Mouse (Mus musculus) ES-E14 (cell line): ENCODE data around the gene Cracr2a. TPM values are rescaled to one million over a fixed set of nuclear protein-coding genes. Genes with fewer than 3 reads are reported as not detected.

Source experiments
- DNase-seq: peaks from one replicate; pipeline ENCODE4 v3.0.0-alpha.2; 2013; ENCODE audit warnings: low read depth, low spot score
- H3K27ac ChIP-seq: 2 replicates; pipeline ENCODE4 v1.5.1; 2012; ENCODE audit warnings: low read depth, mild to moderate bottlenecking, low read length, moderate library complexity, mixed read lengths; ENCODE audit not compliant: poor library complexity, insufficient read depth, severe bottlenecking
- H3K36me3 ChIP-seq: 2 replicates; pipeline ENCODE4 v1.6.1; 2012; ENCODE audit warnings: mild to moderate bottlenecking, low read length, moderate library complexity, mixed read lengths; ENCODE audit not compliant: control insufficient read depth, poor library complexity, insufficient read depth, severe bottlenecking
- H3K4me1 ChIP-seq, 2 experiments: fragments of 150-350 bp in 1 of 2; sonication (generic) in 1 of 2; 2 replicates each; pipeline ENCODE4 v1.6.1; 2012; ENCODE audit warnings: low read length in 2 of 2, mild to moderate bottlenecking in 1 of 2, mixed read lengths in 1 of 2; ENCODE audit not compliant: control insufficient read depth in 2 of 2, insufficient read depth in 2 of 2, poor library complexity in 1 of 2
- H3K4me3 ChIP-seq, 2 experiments: fragments of 150-350 bp in 1 of 2; sonication (generic) in 1 of 2; 2 replicates each; pipeline ENCODE4 v1.5.1; 2012; ENCODE audit warnings: low read length in 2 of 2, low read depth in 1 of 2, mild to moderate bottlenecking in 1 of 2, mixed read lengths in 1 of 2; ENCODE audit not compliant: insufficient read depth in 1 of 2, poor library complexity in 1 of 2, severe bottlenecking in 1 of 2
- H3K9ac ChIP-seq: 2 replicates; pipeline ENCODE4 v1.6.1; 2012; ENCODE audit warnings: low read depth, mild to moderate bottlenecking, low read length, mixed read lengths; ENCODE audit not compliant: poor library complexity, insufficient read depth, severe bottlenecking
- H3K9me3 ChIP-seq: fragments of 150-350 bp; sonication (generic); 2 replicates; pipeline ENCODE4 v1.6.1; 2012; ENCODE audit warnings: low read depth, mild to moderate bottlenecking, low read length; ENCODE audit not compliant: control insufficient read depth, insufficient read depth
- CHD2 ChIP-seq: IDR thresholded peaks from 2 replicates; pipeline ENCODE4 v1.6.1; 2014; ENCODE audit warnings: mild to moderate bottlenecking, low read depth, low read length, inconsistent platforms
- HCFC1 ChIP-seq: IDR thresholded peaks from 2 replicates; pipeline ENCODE4 v1.6.1; 2012; ENCODE audit warnings: low read length, inconsistent platforms, borderline replicate concordance; ENCODE audit not compliant: insufficient read depth
- MAFK ChIP-seq: IDR thresholded peaks from 2 replicates; pipeline ENCODE4 v1.6.1; 2014; ENCODE audit warnings: mild to moderate bottlenecking, low read depth, low read length, inconsistent platforms; ENCODE audit not compliant: insufficient read depth
- ZC3H11A ChIP-seq: IDR thresholded peaks from 2 replicates; pipeline ENCODE4 v1.6.1; 2012; ENCODE audit warnings: low read depth, mild to moderate bottlenecking, inconsistent platforms, low read length, borderline replicate concordance
- ZNF384 ChIP-seq: IDR thresholded peaks from 2 replicates; pipeline ENCODE4 v1.6.1; 2012; ENCODE audit warnings: low read depth, low read length, inconsistent platforms
- in situ Hi-C, 2 experiments: fragments of 600-800 bp; cut with MboI; formaldehyde crosslinking; loops; one replicate each; pipeline ENCODE4 v1.15.1; 2025; ENCODE audit warnings: low sequenced_read_pairs in 2 of 2, inconsistent platforms in 1 of 2; ENCODE audit not compliant: unreplicated experiment in 2 of 2
- total RNA-seq: library from RNA; depleted of rRNA; stranded (reverse); fragments of 300-350 nt; gene quantifications from 2 replicates; pipeline ENCODE4 v1.2.3, GENCODE M21; 2012

Cracr2a gene
- total RNA-seq, 1 experiment: 0.76 TPM

DNA sequence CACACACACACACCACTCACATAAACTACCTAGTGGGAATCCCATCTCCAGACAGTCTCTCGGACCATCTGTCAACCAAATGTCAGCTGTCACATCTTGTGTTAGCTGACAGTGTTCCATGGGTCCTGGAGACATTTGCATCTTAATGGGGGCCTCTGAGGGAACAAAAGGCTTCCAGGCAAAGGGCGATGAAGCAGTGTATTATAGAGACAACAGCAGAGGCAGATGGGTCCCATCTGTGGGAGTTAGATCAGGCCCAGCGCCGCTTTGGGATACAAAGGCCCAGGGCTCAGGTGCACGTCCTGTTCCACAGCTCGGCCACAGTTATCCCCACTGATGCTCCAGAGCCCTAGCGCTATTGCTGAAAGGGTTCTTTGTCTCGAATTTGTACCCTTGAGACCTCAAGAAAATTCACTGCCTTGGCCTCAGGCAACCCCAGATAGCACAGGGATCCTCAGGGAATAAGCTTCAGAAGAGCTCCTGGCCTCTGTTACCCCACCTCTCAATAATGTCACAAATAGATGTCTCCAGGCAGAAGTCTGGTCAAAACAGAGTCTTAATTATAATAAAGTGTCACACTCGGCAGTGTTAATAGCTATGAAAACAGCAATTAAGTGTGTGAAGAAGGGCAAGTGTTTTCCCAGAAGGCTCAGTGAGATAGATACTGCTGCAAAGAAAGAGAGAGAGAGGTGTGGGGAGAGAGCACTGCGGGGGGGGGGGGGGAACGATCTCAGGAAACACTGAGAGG is 140.1 kb downstream of the Cracr2a start:
- DNase-seq: peak; percentile 63
- no peak overlapping the region for H3K27ac ChIP-seq

DNA sequence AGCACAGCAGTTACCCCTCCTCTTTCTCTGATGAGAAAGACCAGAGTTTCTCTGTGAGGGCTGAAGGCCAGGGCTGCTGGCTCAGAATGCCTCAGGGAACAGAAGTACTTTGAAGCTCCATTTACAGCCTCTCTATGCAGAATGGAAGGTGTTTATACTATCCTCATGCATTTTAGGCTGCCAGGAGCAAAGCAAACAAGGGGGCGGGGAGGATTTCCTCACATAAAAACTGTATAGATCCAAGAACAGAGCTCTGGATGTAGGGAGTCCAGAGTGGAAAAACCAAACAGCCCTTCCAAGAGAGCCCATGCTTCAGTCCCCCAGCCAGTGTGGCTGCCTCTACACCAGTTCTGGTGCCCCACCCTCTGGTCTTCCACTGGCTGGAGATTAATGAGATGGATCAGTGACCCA is 147.1 kb downstream of the Cracr2a start:
- no peak overlapping the region for H3K4me3 ChIP-seq
- H3K36me3 ChIP-seq: no peaks in the 10 kb centered on the region
- no peak overlapping the region for H3K9ac ChIP-seq
- in situ Hi-C loops: no loop called here
- no peaks in the 10 kb centered on the region for H3K9me3 ChIP-seq
- TF ChIP-seq ZNF384: no peak
- TF ChIP-seq CHD2: no peak
- TF ChIP-seq MAFK: no peak
- TF ChIP-seq HCFC1: no peak
- no peak for TF ChIP-seq ZC3H11A
- H3K27ac ChIP-seq: no peak overlapping the region
- H3K4me1 ChIP-seq: no peaks in the 10 kb centered on the region
- no peak for DNase-seq

More for the DNA sequence above, 140.1 kb downstream of the Cracr2a start:
- Histone ChIP-seq H3K9me3 (no peaks in the 10 kb centered on the region), H3K36me3 (no peaks in the 10 kb centered on the region), H3K4me3 (no peak overlapping the region), H3K9ac (no peak overlapping the region), H3K4me1 (peaks cover 4 to 5% of the 10 kb centered on the region in 2 experiments; a peak in 1 of 4 replicates)
- in situ Hi-C loops: no loop called here
- TF ChIP-seq ZC3H11A (no peak), HCFC1 (no peak), CHD2 (no peak), ZNF384 (no peak), MAFK (no peak)

GRCm38 (mm10) chr6:127714906-127715305 is 153.8 kb downstream of the Cracr2a start:
- Histone ChIP-seq H3K4me1 (no peaks in the 10 kb centered on the region), H3K27ac (no peak overlapping the region), H3K9ac (no peak overlapping the region), H3K4me3 (no peak overlapping the region), H3K36me3 (no peaks in the 10 kb centered on the region), H3K9me3 (no peaks in the 10 kb centered on the region)
- TF ChIP-seq CHD2 (no peak), HCFC1 (no peak), ZC3H11A (no peak), ZNF384 (no peak), MAFK (no peak)
- in situ Hi-C loops: no loop called here
- no peak for DNase-seq

GRCm38 (mm10) chr6:127715428-127715827 is 154.3 kb downstream of the Cracr2a start:
- Histone ChIP-seq H3K9me3 (no peaks in the 10 kb centered on the region), H3K9ac (no peak overlapping the region), H3K4me3 (no peak overlapping the region), H3K4me1 (no peaks in the 10 kb centered on the region), H3K36me3 (no peaks in the 10 kb centered on the region), H3K27ac (no peak overlapping the region)
- TF ChIP-seq HCFC1 (no peak), CHD2 (no peak), ZNF384 (no peak)
- in situ Hi-C loops: no loop called here
- no peak for DNase-seq
